Mouse (Mus musculus): ENCODE results near the gene Unk.

DNA sequence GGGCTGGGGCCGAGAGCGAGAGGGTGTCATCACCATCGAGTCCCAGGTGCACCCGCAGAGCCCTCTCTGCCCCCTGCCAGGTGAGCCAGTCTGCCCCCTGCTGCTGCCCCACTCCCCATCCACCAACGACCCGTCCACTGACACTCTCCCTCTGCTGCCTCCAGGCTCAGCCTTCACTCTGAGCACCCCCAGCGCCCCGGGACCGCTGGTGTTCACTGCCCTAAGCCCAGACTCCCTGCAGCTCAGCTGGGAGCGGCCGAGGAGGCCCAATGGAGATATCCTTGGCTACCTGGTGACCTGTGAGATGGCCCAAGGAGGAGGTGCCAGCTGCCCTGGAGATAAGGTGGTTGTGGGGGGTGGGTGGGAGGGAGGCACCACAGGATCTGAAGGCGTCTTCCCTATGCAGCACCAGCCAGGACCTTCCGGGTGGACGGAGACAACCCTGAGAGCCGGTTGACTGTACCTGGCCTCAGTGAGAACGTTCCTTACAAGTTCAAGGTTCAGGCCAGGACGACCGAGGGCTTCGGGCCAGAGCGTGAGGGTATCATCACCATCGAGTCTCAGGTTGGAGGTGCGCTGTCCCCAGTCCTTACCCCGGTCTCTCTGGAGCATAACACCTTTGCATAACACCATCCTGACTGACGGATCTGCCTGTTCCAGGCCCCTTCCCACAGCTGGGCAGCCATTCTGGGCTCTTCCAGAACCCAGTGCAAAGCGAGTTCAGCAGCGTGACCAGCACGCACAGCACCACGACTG, 22.8 kb upstream of the Unk start:
- TF ChIP-seq MAX (IDR thresholded peaks at IDR 0.05) (no peak), CTCF (IDR thresholded peaks at IDR 0.05; ENCODE audit: control insufficient read depth, insufficient read depth, insufficient read length) (no peak)

Data from C2C12 (cell line).